Mouse (Mus musculus) ES-Bruce4 (cell line): ENCODE results near the gene Brsk2. TPM values are rescaled to one million over a fixed set of nuclear protein-coding genes. Genes with fewer than 3 reads are reported as not detected.

Experiments
- H3K27ac ChIP-seq: 2 replicates; pipeline ENCODE4 v1.5.1; 2012; ENCODE audit warnings: low read length, inconsistent platforms; ENCODE audit not compliant: insufficient read depth
- H3K27me3 ChIP-seq: 2 replicates; pipeline ENCODE4 v1.6.1; 2012; ENCODE audit warnings: mild to moderate bottlenecking, low read length, inconsistent platforms; ENCODE audit not compliant: control insufficient read depth, poor library complexity, insufficient read depth, severe bottlenecking
- H3K36me3 ChIP-seq: 2 replicates; pipeline ENCODE4 v1.6.1; 2012; ENCODE audit warnings: inconsistent platforms, mild to moderate bottlenecking, low read length, moderate library complexity; ENCODE audit not compliant: control insufficient read depth, poor library complexity, insufficient read depth, severe bottlenecking
- H3K4me1 ChIP-seq: one replicate; pipeline ENCODE4 v1.8.1; 2011; ENCODE audit warnings: low read length; ENCODE audit not compliant: control insufficient read depth, insufficient read depth
- H3K4me3 ChIP-seq: 2 replicates; pipeline ENCODE4 v1.5.1; 2011; ENCODE audit warnings: low read depth, mild to moderate bottlenecking, low read length
- H3K9ac ChIP-seq: 2 replicates; pipeline ENCODE4 v1.6.1; 2012; ENCODE audit warnings: low read depth, mild to moderate bottlenecking, inconsistent platforms; ENCODE audit not compliant: poor library complexity, severe bottlenecking
- H3K9me3 ChIP-seq: replicated peaks from 2 replicates; pipeline ENCODE4 v1.6.1; 2012; ENCODE audit warnings: mild to moderate bottlenecking, low read length, inconsistent platforms; ENCODE audit not compliant: control insufficient read depth, poor library complexity, insufficient read depth, severe bottlenecking
- CTCF ChIP-seq: IDR thresholded peaks from one replicate; pipeline ENCODE4 v1.8.1; 2011; ENCODE audit warnings: low read depth, low read length
- EP300 ChIP-seq: IDR thresholded peaks from 2 replicates; pipeline ENCODE4 v1.6.1; 2011; ENCODE audit warnings: low read depth, low read length; ENCODE audit not compliant: insufficient read depth
- POLR2A ChIP-seq: IDR thresholded peaks from one replicate; pipeline ENCODE4 v1.8.1; 2011; ENCODE audit warnings: low read length; ENCODE audit not compliant: insufficient read depth
- polyA plus RNA-seq: library from polyadenylated mRNA; stranded (reverse); fragments of >200 nt; gene quantifications from 2 replicates; pipeline ENCODE4 v1.2.4, GENCODE M21; 2011; ENCODE audit warnings: low read depth; ENCODE audit not compliant: missing spikeins, insufficient read depth, insufficient read length

The Brsk2 gene
- polyA plus RNA-seq, 1 experiment: 0.75 TPM

GRCm38 (mm10) chr7:141994121-141994520 lies 44.6 kb downstream of the Brsk2 start:
- no peaks in the 10 kb centered on the region for H3K36me3 ChIP-seq
- H3K9ac ChIP-seq: no peak overlapping the region
- H3K4me1 ChIP-seq: no peaks in the 10 kb centered on the region
- no peak overlapping the region for H3K27ac ChIP-seq
- H3K4me3 ChIP-seq: no peak overlapping the region
- TF ChIP-seq EP300 (no peak), CTCF (no peak), POLR2A (no peak)
- no peaks in the 10 kb centered on the region for H3K27me3 ChIP-seq
- no peaks in the 10 kb centered on the region for H3K9me3 ChIP-seq

- Histone ChIP-seq H3K27me3 (no peaks in the 10 kb centered on the region), H3K36me3 (no peaks in the 10 kb centered on the region), H3K9ac (no peak overlapping the region), H3K4me3 (no peak overlapping the region), H3K4me1 (no peaks in the 10 kb centered on the region), H3K9me3 (no peaks in the 10 kb centered on the region), H3K27ac (no peak overlapping the region)
- TF ChIP-seq POLR2A: no peak
- TF ChIP-seq EP300: no peak
- TF ChIP-seq CTCF: no peak
Observed at GRCm38 (mm10) chr7:142000661-142001060, 51.1 kb downstream of the Brsk2 start.

GRCm38 (mm10) chr7:142001597-142002340 lies 52.2 kb downstream of the Brsk2 start:
- TF ChIP-seq CTCF (no peak), POLR2A (no peak), EP300 (no peak)
- H3K27me3 ChIP-seq: no peaks in the 10 kb centered on the region
- no peak overlapping the region for H3K27ac ChIP-seq
- H3K4me3 ChIP-seq: peak overlapping the region; percentile 49
- H3K36me3 ChIP-seq: no peaks in the 10 kb centered on the region
- H3K9me3 ChIP-seq: no peaks in the 10 kb centered on the region
- H3K9ac ChIP-seq: no peak overlapping the region
- no peaks in the 10 kb centered on the region for H3K4me1 ChIP-seq

GRCm38 (mm10) chr7:142016562-142016961 lies 67.0 kb downstream of the Brsk2 start:
- no peak overlapping the region for H3K9ac ChIP-seq
- H3K4me3 ChIP-seq: no peak overlapping the region
- no peaks in the 10 kb centered on the region for H3K36me3 ChIP-seq
- H3K4me1 ChIP-seq: no peaks in the 10 kb centered on the region
- no peaks in the 10 kb centered on the region for H3K9me3 ChIP-seq
- H3K27ac ChIP-seq: no peak overlapping the region
- H3K27me3 ChIP-seq: no peaks in the 10 kb centered on the region
- TF ChIP-seq EP300: no peak
- TF ChIP-seq CTCF: peak; percentile 69

- Histone ChIP-seq H3K4me1 (no peaks in the 10 kb centered on the region), H3K4me3 (no peak overlapping the region), H3K36me3 (no peaks in the 10 kb centered on the region), H3K9me3 (no peaks in the 10 kb centered on the region), H3K9ac (no peak overlapping the region), H3K27ac (no peak overlapping the region), H3K27me3 (no peaks in the 10 kb centered on the region)
- TF ChIP-seq EP300 (no peak), POLR2A (no peak), CTCF (no peak)
Observed at GRCm38 (mm10) chr7:142019699-142020098, 70.1 kb downstream of the Brsk2 start.

- no peak overlapping the region for H3K27ac ChIP-seq
- no peaks in the 10 kb centered on the region for H3K4me1 ChIP-seq
- no peaks in the 10 kb centered on the region for H3K27me3 ChIP-seq
- no peaks in the 10 kb centered on the region for H3K9me3 ChIP-seq
- no peak overlapping the region for H3K4me3 ChIP-seq
- H3K36me3 ChIP-seq: no peaks in the 10 kb centered on the region
- no peak for TF ChIP-seq CTCF
- no peak for TF ChIP-seq EP300
- TF ChIP-seq POLR2A: no peak
- no peak overlapping the region for H3K9ac ChIP-seq
Observed at GRCm38 (mm10) chr7:142020827-142021226, 71.3 kb downstream of the Brsk2 start.
